Mouse (Mus musculus) thymus, adult 2 months (tissue): Measurements from ENCODE around the gene Agrp.

ENCODE experiments used
- CTCF ChIP-seq: fragments of 200-500 bp; IDR thresholded peaks from 2 replicates; pipeline ENCODE4 v1.5.1; 2012; ENCODE audit warnings: mild to moderate bottlenecking, control low read depth, low read length, moderate library complexity, borderline replicate concordance; ENCODE audit not compliant: control insufficient read depth, poor library complexity, insufficient read depth; ENCODE audit errors: extremely low read depth
- POLR2A ChIP-seq: fragments of 200-500 bp; IDR thresholded peaks from 2 replicates; pipeline ENCODE4 v1.6.1; 2012; ENCODE audit warnings: mild to moderate bottlenecking, low read length, control low read depth, moderate library complexity; ENCODE audit not compliant: control insufficient read depth, poor library complexity, insufficient read depth; ENCODE audit errors: extremely low read depth

- TF ChIP-seq CTCF, result no peak
- TF ChIP-seq POLR2A, result no peak
Observed at GRCm38 (mm10) chr8:105624831-105625230, 12.4 kb downstream of the Agrp start.
